Mouse (Mus musculus) forebrain, embryonic 14.5 days (tissue): Measurements from ENCODE around the gene Polk. TPM values are rescaled to one million over a fixed set of nuclear protein-coding genes. Genes with fewer than 3 reads are reported as not detected.

ENCODE experiments used
- ATAC-seq: fragments of 200-750 bp; cut with Nextera tagmentation; 2 replicates; pipeline ENCODE4 v1.8.0; 2017; ENCODE audit warnings: mild to moderate bottlenecking, moderate library complexity
- DNase-seq: peaks from one replicate; pipeline ENCODE4 v3.0.0-alpha.2; 2015; ENCODE audit warnings: low spot score
- H3K27ac ChIP-seq: fragments of 300-500 bp; sonication (generic); 2 replicates; pipeline ENCODE4 v1.5.1; 2014; ENCODE audit warnings: low read depth, mild to moderate bottlenecking, control low read depth, low read length, moderate library complexity
- H3K27me3 ChIP-seq: fragments of 300-500 bp; sonication (generic); replicated peaks from 2 replicates; pipeline ENCODE4 v1.6.1; 2014; ENCODE audit warnings: low read length, control low read depth, mixed read lengths; ENCODE audit not compliant: control insufficient read depth, insufficient read depth
- H3K36me3 ChIP-seq: fragments of 300-500 bp; sonication (generic); 2 replicates; pipeline ENCODE4 v1.6.1; 2014; ENCODE audit warnings: low read length, control low read depth; ENCODE audit not compliant: control insufficient read depth, insufficient read depth
- H3K4me1 ChIP-seq: fragments of 300-500 bp; sonication (generic); 2 replicates; pipeline ENCODE4 v1.6.1; 2014; ENCODE audit warnings: antibody characterized with exemption, low read length, control low read depth; ENCODE audit not compliant: control insufficient read depth, insufficient read depth
- H3K4me2 ChIP-seq: fragments of 300-500 bp; sonication (generic); 2 replicates; pipeline ENCODE4 v1.6.1; 2014; ENCODE audit warnings: mild to moderate bottlenecking, control low read depth, low read length
- H3K4me3 ChIP-seq: fragments of 300-500 bp; sonication (generic); 2 replicates; pipeline ENCODE4 v1.5.1; 2014; ENCODE audit warnings: low read depth, low read length, control low read depth
- H3K9ac ChIP-seq: fragments of 300-500 bp; sonication (generic); 2 replicates; pipeline ENCODE4 v1.6.1; 2014; ENCODE audit warnings: mild to moderate bottlenecking, low read length, control low read depth, moderate library complexity
- H3K9me3 ChIP-seq: fragments of 300-500 bp; sonication (generic); replicated peaks from 2 replicates; pipeline ENCODE4 v1.6.1; 2016; ENCODE audit warnings: low read length, control low read depth, mixed read lengths; ENCODE audit not compliant: control insufficient read depth
- WGBS: fragments of 180-500 bp; shearing (Covaris S2); extraction: QIAGEN DNeasy Blood & Tissue Kit; methylation state at CpG from one replicate; pipeline ENCODE4 v1.1.7; 2014; 5-methylcytosine and 5-hydroxymethylcytosine counted together
- polyA plus RNA-seq: library from polyadenylated mRNA; unstranded; fragments of >200 nt; fragmentation: Nextera tagmentation; extraction: Ambion mirVana; gene quantifications from 2 replicates; pipeline ENCODE4 v1.2.1, GENCODE M21; 2014

Polk gene
- polyA plus RNA-seq, 1 experiment from 2014 or later: 3.8 TPM

DNA sequence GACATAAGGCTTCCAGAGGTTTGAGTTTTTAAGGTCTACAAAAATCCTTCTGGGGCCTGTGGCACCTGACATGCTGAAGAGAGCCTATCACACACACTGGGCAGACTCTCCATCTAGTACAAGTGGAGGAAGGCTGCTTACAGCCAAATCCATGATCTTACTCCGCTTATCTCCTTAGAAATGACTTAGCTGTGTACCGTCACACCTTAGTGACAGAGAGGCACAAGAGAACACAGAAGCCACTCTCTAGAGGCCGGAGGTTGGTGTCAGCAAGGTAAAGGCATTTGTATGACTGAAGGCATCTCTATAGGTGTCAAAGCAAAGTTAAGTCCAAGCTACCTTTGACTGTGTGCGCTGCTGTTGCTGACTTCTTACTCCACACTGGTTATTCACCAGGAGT is 101.9 kb downstream of the Polk start:
- 96% methylated on average over 4 of the region's 4 CpGs for WGBS

DNA sequence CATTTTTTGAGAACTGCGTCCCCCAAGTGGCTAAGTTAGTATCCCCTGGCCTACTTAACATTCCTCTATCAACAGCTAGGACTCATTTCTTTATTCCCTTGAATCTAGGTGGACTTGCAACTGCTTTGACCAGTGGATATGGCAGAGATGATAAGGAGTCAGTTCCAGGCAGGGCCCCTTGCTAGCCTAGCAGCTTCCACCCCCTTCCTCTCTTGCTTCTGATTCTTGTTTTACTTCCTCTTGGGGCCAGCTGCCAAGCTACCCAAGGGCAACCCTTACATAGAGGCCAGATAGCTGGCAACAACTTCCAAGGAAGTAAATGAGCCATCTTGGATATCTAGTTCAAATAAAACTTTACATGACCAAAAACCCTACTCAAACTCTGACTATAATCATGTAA is 105.5 kb downstream of the Polk start:
- Histone ChIP-seq H3K27me3 (no peaks in the 10 kb centered on the region), H3K4me2 (no peak overlapping the region), H3K4me3 (no peak overlapping the region), H3K36me3 (no peaks in the 10 kb centered on the region), H3K27ac (no peak overlapping the region), H3K9ac (no peak overlapping the region), H3K4me1 (no peaks in the 10 kb centered on the region), H3K9me3 (no peaks in the 10 kb centered on the region)
- ATAC-seq (no peak), DNase-seq (no peak)
- WGBS: 92% methylated on average over 1 of the region's 1 CpGs

More for the DNA sequence above, 101.9 kb downstream of the Polk start:
- ATAC-seq (no peak), DNase-seq (no peak)
- Histone ChIP-seq H3K27ac (no peak overlapping the region), H3K9me3 (no peaks in the 10 kb centered on the region), H3K4me2 (no peak overlapping the region), H3K27me3 (no peaks in the 10 kb centered on the region), H3K9ac (no peak overlapping the region), H3K4me1 (no peaks in the 10 kb centered on the region), H3K4me3 (no peak overlapping the region), H3K36me3 (no peaks in the 10 kb centered on the region)

DNA sequence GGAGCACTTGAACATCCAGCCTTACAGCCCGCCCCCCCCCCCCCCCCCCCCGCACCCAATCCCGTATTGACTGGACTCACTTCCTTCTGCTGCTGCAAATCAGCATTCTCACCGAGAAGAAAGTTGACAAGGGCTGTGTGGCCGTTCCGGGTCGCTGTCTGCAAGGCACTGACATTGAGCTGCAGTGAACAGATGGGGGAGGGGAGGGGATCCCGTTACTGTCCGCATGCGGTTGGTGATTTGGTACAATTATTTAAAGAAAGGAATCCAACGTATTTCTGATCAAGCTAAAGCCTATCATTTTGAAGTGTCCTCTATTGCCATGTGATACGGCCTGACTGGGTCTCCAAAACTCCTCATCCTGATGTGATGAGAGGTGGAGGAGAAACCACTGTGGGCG is 106.6 kb downstream of the Polk start:
- Histone ChIP-seq H3K27ac (no peak overlapping the region), H3K36me3 (no peaks in the 10 kb centered on the region), H3K27me3 (no peaks in the 10 kb centered on the region), H3K9ac (no peak overlapping the region), H3K4me1 (no peaks in the 10 kb centered on the region), H3K4me2 (no peak overlapping the region), H3K9me3 (no peaks in the 10 kb centered on the region), H3K4me3 (no peak overlapping the region)
- ATAC-seq (no peak), DNase-seq (no peak)
- WGBS: 54% methylated on average over 11 of the region's 13 CpGs

DNA sequence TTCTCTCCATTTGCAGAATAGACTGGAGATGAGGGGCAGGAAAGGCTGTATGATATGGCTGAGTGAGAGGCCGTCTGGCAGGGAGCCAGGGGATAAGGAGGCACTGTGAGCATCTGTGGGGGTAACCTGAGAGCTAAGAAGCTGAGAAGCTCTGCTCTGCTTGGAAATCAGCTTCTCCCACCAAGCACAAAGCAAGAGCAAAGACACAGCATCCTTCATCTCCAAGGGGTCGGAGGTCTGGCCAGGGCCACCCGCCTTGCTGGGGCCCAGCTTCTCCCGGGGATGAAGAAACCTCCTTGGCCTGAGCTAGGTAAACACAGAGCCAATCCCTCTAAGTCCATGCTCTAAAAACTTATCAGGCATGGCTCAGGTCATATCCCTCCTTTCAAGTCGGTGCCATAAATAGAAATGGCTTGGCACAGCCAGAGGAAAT is 107.5 kb downstream of the Polk start:
- Histone ChIP-seq H3K9me3 (no peaks in the 10 kb centered on the region), H3K27me3 (no peaks in the 10 kb centered on the region), H3K4me3 (no peak overlapping the region), H3K4me2 (no peak overlapping the region), H3K27ac (no peak overlapping the region), H3K36me3 (no peaks in the 10 kb centered on the region), H3K9ac (no peak overlapping the region), H3K4me1 (no peaks in the 10 kb centered on the region)
- WGBS: 76% methylated on average over 5 of the region's 5 CpGs
- no peak for ATAC-seq
- DNase-seq: no peak

DNA sequence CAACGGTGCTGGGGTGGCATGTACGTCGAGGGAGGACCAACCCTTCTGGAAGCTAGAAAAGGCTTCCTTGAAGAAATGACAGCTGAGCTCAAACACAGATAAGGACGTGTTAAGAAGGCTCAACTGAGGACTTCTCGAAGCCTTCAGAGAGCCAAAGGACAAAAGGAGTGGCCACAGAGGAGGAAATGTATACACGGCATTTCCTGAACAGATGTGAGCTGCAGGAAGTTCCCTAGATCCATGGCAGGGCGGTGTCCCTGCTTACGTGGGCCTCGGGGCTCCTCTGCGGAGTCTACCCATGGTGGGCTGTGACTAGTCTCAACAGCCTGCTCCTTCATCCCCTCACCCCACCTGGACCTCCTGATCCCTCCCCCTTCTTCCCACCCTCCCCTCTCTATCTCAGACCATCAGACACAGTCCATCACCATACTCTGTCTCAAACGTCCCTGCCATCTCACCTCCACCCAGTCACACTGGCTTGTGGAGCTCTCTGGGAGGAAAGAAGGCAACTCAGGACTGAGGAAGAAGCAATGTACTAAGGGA is 108.7 kb downstream of the Polk start:
- no peak for ATAC-seq
- no peaks in the 10 kb centered on the region for H3K36me3 ChIP-seq
- no peak overlapping the region for H3K9ac ChIP-seq
- H3K27ac ChIP-seq: no peak overlapping the region
- no peaks in the 10 kb centered on the region for H3K9me3 ChIP-seq
- WGBS: 82% methylated on average over 11 of the region's 11 CpGs
- no peaks in the 10 kb centered on the region for H3K4me1 ChIP-seq
- H3K27me3 ChIP-seq: no peaks in the 10 kb centered on the region
- no peak overlapping the region for H3K4me3 ChIP-seq
- DNase-seq: no peak
- H3K4me2 ChIP-seq: no peak overlapping the region

DNA sequence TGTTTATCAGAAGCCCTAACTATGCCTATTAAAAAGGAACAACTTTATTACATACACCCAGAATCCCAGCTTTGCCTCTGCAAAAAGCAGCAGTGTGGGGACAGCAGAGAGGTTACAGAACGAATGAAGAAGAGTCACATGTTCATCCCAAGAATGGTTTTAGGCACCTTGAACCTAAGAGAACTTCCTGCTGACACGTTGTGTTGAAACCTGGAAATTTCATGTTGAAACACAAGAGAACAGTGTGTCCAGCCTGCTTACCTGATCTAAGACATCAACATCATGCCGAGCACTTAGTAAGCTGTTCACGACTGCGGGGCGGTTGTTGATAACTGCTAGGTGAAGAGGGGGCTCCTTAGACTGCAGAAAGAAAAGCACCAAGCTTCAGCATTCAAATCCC is 109.3 kb downstream of the Polk start:
- H3K27ac ChIP-seq: no peak overlapping the region
- H3K4me2 ChIP-seq: no peak overlapping the region
- H3K9me3 ChIP-seq: no peaks in the 10 kb centered on the region
- H3K36me3 ChIP-seq: no peaks in the 10 kb centered on the region
- ATAC-seq (no peak), DNase-seq (no peak)
- no peak overlapping the region for H3K9ac ChIP-seq
- no peaks in the 10 kb centered on the region for H3K4me1 ChIP-seq
- H3K4me3 ChIP-seq: no peak overlapping the region
- WGBS: 89% methylated on average over 6 of the region's 6 CpGs
- H3K27me3 ChIP-seq: no peaks in the 10 kb centered on the region

DNA sequence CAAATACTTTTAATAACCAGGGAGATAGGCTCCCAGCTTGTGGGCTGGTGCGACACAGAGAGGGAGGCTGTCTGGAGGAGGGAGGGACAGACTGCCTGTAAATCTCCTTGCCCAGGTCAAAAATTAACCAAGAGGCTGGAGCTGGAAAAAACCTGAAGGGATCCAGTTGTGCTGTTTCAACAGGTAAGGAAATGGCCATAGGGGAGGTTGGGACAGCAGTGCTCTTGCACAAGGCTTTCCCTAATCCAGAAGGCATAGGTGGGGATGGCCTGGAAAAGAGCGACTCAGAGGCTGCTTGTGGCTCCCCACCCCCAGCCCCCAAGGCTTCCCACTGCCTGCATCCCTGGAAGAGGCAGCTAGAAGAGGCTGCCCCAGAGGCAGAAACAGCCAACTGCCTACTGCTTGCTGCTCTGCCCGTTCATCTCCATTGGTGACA is 110.0 kb downstream of the Polk start:
- Histone ChIP-seq H3K27ac (no peak overlapping the region), H3K36me3 (no peaks in the 10 kb centered on the region), H3K4me1 (no peaks in the 10 kb centered on the region), H3K9ac (no peak overlapping the region), H3K4me3 (no peak overlapping the region), H3K4me2 (no peak overlapping the region), H3K27me3 (no peaks in the 10 kb centered on the region), H3K9me3 (no peaks in the 10 kb centered on the region)
- WGBS: 65% methylated on average over 3 of the region's 3 CpGs
- ATAC-seq (no peak), DNase-seq (no peak)

DNA sequence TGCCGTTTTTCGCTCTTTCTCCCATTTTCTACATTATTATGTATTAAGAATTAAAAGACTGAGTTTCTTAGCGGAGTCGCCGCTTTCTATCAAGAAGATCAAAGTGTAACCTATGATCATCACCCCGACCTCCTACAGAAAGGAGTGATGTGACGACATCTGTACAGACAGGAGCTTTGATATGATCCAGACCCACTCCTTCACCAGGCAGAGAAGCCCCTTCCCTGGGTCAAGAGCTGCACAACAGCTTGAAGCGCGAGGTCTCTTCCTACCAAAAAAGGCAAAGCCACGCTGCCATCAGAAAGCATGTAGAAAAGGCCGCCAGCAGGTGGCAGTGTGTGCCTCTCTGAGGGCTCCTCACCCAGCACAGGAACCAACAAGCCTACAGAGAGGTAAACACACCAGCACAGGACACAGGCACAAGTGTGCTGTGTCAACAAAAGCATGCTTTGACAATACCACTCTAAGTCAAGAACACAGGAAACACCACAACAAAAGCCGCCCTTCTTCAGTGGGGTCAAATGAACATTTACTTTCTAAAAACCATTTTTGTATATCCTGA is 110.7 kb downstream of the Polk start:
- no peak overlapping the region for H3K27ac ChIP-seq
- no peaks in the 10 kb centered on the region for H3K9me3 ChIP-seq
- H3K27me3 ChIP-seq: no peaks in the 10 kb centered on the region
- WGBS: 42% methylated on average over 12 of the region's 12 CpGs
- H3K36me3 ChIP-seq: no peaks in the 10 kb centered on the region
- H3K9ac ChIP-seq: no peak overlapping the region
- H3K4me3 ChIP-seq: no peak overlapping the region
- peak; percentile 85 for ATAC-seq
- DNase-seq: peak; percentile 92
- no peak overlapping the region for H3K4me2 ChIP-seq
- no peaks in the 10 kb centered on the region for H3K4me1 ChIP-seq
